Mouse (Mus musculus) ES-Bruce4 (cell line): ENCODE data around the gene Lasp1.

ENCODE experiments used
- CTCF ChIP-seq: IDR thresholded peaks from one replicate; pipeline ENCODE4 v1.8.1; 2011; ENCODE audit warnings: low read depth, low read length
- EP300 ChIP-seq: IDR thresholded peaks from 2 replicates; pipeline ENCODE4 v1.6.1; 2011; ENCODE audit warnings: low read depth, low read length; ENCODE audit not compliant: insufficient read depth

DNA sequence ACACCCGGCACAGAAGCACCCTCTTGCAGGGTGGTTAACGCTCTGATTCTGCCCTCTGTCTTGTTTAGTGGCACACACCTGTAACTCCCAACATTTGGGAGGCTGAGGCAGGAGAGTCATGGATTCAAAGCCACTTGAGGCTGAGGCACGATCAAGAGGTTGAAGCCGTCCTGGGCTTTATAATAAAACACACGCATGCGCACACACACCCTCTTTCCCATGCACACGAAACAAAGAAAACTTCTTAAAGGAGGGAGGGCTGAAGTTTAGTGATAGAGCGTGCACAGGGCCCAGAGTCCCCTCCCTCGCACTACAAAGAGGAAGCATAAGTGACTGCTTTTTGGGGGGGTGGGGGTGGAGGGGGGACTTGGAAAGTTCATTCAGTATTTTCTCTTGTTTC, 27.2 kb downstream of the Lasp1 start:
- TF ChIP-seq CTCF (no peak), EP300 (no peak)
